Mouse (Mus musculus): ENCODE measurements around the gene Gm10521.
"Not testable (repeated sequence)": the region's sequence is repeated elsewhere in the genome, so short reads cannot be mapped to it uniquely, and the experiment has no call there.

Gene Gm10521
- long read RNA-seq, experiment 1, result 0 reads
- long read RNA-seq, experiment 2, result 0 reads

DNA sequence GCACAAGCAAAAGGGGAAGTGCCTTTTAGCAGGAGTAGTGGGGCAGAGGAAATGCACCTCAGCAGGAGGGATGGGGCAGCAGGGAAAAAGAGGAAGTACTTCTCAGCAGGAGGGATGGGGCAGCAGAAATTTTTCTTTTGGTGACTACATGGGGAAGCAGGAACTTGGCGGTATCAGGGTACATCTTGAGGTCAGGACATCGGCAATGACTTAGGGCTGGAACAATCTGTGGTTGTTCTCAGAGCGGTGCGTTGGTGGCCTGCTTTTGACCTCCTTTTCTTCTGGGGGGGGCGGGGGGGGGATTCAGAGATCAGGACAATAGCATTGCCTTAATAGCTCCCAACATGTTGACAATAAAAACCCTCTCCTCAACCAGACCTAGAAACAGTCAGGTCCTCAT, at the start of gene Gm10521:
Gene Gm10521 (plus strand): TSS at position 301 of the 400 bp plus-strand sequence.
- intact Hi-C loops (cut with DNase I), result not testable (repeated sequence)

DNA sequence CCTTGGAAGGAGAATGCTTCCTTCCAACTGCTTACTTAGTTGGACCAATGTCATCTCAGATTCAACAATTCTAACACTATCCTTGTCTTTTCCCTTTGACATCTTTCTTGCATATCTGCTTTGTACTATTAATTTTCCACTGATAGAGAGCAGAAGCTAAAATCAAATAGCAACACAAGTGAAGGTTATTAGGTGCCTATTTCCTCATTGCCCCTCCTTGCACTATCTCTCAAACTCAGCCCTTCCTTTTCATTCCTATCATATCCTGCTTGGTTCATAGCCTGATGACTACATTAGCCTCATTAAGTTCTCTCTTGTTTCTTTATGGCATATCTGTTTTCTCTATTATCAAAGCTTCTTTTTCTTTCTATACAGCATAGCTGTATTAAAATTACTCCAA, 47.3 kb upstream of the Gm10521 start:
- intact Hi-C loops (cut with DNase I), result no loop called here

DNA sequence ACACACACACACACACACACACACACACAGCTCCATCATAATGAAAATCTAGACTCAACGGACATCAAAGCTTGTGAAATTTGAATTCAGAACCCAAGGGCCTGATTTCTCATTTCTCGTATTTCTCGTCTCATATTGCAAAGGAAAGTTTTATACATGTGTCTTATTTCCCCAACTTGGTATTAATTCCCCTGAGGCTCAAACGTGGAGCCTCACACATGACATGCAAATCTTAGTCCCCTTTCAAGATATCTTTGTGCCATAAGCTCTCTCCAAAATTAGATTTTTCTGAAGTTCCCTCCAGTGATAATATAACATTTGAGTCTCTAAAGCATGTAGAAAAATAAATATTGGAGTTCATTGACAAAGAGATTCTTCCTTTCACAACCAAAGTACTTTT, 46.7 kb upstream of the Gm10521 start:
- intact Hi-C loops (cut with DNase I), result no loop called here

DNA sequence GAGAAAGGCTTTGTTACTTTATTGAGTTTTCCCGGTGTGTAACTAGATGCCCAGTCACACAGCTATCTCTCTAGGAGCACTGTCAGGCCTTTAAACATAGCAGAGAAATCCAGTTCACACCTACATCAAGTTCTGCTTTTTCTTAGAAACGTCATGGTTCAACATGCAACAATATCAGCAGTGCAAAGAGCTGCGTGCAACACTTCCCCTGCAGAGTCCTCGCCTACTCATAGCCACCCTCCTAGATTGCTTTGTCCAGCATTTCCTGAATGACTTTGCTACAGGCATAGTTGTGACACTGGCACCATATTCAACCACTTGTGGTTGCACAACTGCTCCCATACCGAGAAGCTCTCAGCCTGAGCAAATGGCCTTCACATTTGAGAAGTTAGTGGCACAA, 46.0 kb upstream of the Gm10521 start:
- intact Hi-C loops (cut with DNase I), result no loop called here

DNA sequence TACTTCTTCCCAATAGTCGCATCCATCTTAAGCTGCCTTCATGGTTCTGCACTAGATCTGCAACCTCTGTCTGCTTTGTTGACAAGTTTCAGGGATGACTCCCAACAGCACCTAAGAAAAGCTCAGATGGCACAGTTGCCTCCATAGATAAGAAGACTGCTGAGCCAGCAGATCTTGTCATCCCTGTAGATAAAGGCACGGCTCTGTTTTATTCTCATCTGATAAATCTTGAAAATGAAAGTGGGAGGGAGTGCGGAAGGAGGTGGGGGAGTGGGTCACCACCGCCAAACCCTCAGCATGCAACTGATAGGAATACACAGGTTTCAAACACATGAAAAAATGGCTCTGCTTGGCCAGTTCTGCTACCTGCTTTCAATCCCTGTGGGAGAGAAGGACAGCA, 30.0 kb upstream of the Gm10521 start:
- intact Hi-C loops (cut with DNase I), result no loop called here

DNA sequence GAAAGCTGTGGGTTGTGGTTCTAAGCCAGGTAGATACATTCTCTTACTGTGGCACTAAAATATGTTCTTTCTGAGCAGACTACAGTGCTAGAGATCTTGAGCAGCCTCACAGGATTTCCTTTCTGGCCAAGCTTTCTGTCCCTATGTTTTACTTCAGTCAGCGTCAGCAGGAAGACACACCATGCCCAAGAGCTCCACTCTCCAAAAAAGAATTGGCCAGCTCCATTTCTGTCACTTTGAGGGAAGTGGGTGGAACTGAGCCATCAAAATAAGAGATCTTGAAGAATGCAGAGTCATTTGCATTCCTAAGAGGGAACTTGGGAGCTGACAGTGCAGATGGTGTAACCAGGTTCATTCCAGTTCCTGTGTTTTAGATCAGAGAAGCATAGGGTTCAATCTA, 8.5 kb upstream of the Gm10521 start:
- intact Hi-C loops (cut with DNase I), result no loop called here

DNA sequence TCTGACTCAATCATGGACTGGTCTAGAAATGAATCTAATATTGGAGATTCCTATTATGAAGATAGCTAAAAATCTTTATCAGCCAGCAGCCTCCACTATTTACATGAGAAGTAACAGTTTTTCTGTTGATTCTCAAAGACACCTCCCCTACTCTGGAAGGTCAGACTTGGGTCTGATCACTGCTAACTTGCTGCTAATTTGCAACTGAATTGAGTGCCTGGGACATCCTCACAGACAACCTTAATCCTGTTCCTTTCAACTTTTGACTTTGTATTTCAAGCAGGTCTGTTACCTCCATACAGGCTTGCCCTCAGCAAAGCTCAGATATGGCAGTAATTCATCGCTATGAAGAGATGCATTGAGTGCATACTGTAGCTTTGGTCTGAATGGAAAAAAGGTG, 8.5 kb downstream of the Gm10521 start:
- intact Hi-C loops (cut with DNase I), result no loop called here

DNA sequence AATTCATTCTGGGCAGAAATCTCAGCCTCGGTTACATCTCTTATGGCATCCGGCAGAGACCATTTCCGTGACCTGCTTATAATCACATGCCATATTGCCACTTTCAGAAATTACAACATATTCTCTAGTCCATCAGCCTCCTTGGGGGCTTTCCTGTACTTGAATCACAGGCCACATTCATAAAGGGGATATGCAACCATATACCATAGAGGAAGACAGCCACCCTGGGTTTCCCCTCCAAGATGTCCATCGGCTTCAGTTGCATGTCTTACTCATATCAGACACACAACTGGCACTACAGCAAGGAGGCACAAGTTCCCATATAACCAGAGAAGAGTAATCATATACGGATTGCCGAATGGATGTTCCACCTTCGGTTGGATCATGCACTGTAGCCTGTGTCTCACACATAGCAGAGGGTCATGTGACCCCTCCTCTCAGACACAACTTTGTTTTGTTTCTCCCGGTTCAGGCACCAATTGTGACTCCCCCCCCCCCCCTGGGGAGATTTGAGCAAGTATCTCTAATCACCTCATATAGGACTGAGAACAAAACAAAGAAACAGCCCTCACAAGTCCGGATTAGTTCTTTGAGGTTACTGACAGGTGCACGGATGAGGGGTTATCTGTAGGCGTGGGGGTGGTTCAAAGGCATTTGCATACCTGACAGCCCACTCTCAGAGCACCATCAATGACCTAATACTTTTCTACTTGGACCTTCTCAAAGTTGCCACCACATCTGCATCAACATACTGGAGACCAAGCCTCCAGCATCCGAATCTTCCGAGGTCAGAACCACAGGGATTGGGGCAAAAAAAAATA, 20.4 kb downstream of the Gm10521 start:
- intact Hi-C loops (cut with DNase I), result no loop called here

DNA sequence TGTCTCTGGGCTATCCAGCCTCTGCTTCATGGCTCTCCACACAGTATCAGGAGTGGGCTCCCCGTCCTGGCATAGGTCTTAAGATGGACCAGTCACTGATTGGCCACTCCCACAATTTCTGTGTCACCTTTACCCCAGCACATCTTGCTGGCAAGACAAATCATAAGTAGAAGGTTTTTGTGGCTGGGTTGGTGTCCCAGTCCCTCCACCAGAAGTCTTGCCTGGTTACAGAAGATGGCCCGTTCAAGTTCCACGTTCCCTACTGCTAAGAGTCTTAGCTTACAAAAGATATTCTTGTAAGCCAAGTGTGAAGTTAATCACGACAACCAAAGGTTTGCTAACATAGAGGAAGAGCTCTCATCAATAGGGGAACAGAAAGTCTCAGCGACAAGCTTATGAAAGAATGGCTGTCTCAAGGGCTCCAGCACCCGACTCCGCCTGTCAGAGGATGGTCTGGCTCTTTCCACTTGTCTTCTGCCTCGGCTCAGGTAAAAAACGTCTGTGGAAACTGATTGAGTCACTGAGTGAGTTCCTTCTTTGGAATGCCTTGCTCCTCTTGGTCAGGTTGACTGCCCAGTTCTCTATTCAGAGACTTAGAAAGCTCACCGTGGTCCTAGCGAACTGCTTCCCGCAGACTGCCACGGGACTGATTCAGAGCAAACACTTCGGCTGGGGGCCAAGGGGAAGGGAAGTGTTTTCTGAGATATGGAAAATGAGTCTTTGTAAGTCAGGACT, 22.0 kb downstream of the Gm10521 start, which contains the start of gene Slamf6:
Gene Slamf6 (plus strand): TSS at position 211 of the 735 bp plus-strand sequence.
- intact Hi-C loops (cut with DNase I), result no loop called here

DNA sequence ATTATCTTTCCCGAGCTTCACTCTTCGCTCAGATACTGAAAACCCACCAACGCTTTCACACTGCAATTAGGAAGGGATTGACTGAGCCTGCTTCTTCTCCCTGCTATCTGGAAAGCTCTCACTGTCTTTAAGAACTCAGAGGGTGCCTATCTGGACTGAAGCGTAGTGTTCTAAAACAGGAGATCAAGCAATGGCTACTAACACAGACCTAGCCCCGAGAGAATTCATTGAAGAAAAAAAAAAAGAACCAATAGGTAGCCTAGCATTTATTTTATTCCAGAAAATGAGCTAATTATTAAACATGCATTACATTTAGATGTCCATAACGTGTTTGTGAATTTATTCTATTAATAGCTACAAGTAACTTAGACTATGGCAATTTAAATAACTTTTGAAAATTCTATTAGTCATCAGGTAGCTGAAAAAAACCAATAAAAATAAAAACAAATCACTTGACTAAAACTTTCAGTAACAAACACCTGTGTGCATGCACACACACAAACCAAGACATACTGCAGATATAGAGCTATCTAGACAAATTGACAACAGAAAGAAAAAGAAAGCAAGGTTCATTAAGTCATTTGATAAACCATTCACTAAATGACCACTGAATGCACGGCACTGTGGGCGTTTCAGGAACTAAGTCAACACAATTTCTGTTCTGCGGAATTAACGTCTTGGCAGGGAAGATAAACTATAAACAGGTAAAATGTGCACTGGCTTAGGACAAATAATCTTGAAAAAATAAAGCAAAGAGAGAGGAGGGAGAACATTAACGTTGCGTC, 22.9 kb downstream of the Gm10521 start:
- intact Hi-C loops (cut with DNase I), result no loop called here

DNA sequence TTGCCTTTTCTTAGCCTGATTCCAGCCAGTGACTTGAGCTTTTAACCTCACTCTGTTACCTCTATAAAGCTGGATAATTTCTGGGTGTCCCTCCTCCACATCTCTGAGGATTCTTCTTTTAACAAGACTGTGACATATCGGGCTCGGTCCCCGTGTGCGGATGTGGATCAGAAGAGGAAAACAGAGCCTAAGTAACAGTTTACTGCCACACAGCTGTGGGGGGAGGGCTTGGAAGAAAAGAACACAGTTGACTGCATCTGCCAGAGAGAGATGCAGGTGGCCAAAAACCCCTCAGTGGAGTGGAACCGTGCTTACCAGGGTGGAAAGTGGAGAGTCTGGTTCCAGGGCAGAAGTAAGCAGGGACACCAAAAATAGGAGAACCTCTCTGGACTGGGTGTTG, 23.7 kb downstream of the Gm10521 start:
- intact Hi-C loops (cut with DNase I), result no loop called here

DNA sequence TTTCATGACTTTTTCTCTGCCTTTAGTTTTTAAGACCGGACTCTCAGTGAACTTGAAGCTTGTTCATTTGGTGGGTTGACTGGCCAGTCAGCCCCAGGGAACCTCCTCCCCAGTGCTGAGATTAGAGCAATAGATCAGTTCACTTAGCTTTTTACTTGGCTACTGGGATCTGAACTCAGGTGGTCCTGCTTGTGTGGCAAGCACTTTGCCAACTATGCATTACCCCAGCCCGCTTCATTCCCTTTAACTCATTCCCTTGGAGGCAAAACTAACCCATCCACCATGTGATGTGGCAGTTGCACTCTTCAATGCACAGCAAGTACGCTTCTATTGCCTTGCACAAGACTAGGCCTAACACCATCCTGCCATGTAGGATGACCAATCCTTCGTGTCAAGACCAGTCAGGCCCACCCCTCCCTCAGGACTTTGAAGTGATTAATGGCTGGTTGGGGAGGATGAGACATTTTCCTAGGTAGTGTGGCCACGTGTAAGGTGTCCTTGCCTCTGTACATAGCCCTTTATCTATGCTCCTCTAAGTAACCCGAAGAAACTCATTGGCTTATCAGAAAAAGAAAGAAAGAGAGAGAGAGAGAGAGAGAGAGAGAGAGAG, 24.5 kb downstream of the Gm10521 start:
- intact Hi-C loops (cut with DNase I), result no loop called here

DNA sequence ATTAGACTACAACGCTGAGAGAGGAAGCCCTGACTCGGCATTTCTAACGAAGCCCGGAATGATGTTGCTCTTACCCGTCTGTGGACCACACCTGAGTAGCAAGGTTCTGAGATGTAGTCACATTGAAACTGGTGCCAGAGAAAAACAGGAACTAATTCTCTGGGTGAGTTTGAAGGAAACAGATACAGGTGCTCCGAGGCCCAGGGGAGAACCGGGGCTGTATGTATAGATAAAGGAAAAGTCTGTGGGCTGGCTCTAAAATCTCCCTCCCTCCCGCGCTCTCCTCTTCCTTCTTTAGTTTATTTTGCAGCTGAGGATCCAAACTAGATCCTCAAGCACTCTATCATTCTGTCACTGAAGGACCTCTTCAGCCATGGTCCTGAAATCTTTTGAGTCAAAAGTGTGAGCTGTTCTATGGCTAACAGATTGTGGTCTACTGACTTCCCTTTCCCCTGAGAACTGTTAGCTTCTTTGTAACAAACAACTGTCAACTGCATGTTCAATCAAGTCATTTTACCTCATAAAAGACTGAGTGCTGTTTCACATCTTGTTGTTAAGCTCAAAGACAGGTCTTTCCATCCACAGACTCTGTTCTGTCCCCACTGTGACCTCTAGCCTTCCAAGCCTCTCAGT, 25.6 kb downstream of the Gm10521 start:
- intact Hi-C loops (cut with DNase I), result no loop called here

DNA sequence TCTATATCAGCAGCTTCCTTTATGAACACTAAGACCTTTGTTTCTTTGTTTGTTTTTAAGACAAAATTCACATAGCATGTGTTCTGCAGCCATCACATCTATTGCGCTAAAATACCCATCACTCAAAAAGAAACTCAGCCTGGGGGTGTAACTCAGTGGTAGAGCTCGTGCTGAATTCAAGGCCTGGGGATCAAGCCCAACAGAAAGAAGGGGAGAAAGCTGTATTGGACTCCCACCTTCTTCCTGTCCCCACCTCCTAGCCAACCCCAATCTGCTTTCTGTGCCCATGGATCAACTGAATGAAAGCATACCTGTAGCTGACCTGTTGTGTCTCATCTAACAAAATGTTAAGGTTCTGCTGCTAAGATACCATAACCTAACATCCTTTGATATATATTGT, 26.2 kb downstream of the Gm10521 start:
- intact Hi-C loops (cut with DNase I), result no loop called here

DNA sequence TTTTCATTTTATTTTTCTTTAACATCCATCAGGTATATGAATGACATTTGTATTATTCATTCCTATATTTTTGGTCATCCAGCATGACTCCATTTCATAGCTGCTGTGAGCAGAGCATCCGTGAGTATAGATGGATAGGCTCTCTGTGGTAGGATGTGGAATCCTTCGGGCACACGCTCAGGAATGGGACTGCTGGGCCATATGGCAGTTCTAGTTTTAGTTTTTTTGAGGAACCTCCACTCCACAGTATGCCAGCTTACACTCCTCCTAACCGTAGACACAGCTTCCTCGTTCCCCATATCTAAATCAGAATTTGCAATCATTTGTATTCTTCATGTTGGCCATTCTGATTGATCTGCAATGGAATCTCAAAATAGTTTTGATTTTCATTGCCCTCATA, 27.4 kb downstream of the Gm10521 start:
- intact Hi-C loops (cut with DNase I), result no loop called here

DNA sequence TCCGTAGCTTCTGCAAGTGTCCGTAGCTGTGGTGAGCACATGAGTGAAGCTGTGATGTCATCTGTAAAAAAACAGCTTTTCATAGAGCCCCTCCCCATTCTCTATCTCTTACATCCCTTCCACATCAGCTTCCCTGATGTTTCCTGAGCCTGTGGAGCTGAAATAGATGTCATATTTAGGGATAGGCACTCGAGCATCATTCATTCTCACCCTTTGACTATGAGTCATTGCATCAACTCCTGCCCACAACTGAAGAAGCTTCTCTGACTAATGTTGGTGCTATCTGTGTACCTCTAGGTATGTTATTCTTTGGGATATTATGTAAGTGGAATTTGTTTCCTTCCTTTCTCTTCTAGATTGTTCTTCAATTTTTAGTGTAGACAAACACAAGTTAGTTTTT, 29.4 kb downstream of the Gm10521 start:
- intact Hi-C loops (cut with DNase I), result no loop called here

DNA sequence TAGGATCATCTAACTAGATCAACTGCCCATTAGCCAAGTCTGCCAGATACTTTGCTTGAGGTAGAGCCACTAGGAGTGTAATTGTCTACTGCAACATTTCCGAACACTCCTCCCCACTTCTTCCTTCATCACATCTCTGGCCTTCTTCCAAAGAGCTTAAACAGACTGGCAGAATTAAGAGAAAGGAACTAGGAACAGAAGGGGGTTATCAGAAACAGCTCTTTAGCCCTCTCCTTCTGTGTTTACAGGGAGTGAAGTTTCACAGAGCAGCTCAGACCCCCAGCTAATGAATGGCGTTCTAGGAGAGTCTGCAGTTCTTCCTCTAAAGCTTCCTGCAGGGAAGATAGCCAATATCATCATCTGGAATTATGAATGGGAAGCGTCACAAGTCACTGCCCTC, 38.4 kb downstream of the Gm10521 start:
- intact Hi-C loops (cut with DNase I), result no loop called here

DNA sequence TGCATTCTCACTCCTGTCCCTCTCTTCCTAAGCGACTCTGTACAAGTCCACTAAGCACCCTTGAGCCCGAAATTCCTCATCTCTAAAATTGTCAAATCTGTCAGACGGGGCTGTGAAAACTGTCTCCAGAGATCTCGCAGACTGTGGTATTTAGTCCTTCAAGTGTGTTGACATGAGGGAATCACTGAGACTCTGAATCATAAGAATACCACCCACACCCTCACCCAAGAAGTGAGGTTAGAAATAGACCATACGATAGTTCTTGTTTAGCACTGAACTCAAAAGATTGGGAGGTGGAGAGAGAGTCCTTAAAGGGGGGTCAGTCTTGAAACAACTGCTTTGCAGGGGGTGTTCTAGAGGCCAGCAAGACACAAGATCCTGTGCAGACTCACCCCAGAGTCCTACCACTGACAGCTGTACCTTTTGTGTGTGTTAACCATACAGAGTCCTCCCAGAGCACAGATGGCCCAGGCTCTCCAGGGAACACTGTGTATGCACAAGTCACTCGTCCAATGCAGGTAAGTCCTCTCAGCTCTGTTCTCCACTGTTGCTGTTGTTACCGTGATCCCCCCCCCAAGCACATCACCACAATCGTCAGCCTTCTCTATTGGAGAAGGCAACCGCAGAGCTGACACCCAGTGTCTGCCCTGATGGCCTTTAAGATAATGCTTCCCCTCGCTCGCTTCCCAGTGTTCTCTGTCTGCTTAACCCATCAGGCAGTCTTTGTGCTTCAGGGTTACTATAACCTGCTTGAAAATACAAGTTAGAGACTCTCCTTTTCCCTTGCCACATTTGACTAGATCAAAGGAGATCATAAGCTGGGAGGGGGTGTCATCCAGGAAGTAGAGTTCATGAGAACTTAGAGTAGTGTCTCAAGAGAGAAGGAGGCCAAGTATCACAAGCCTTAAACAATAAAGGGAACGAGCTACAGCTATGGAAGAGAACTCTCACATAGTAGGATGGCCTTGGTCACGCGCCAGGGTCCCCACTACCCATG, 43.8 kb downstream of the Gm10521 start:
- intact Hi-C loops (cut with DNase I), result no loop called here

DNA sequence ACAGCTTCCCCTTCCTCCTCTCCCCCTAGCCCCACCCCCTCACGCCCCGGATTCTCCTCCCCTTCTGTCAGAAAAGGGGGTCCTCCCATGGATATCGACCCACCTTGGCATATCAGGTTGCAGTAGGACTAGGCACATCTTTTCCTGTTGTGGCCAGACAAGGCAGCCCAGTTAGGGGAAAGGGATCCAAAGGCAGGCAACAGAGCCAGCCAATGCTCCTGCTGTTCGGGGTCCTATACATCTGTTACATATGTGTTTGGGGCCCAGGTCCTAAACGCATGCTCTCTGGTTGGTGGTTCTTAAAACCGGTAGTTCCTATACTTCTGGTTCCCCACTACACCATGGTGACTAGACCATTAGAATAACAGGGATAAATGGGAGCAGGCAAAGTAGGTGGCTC, 45.2 kb downstream of the Gm10521 start:
- intact Hi-C loops (cut with DNase I), result no loop called here

Data from adrenal gland (tissue).